Mouse (Mus musculus) gastrocnemius, postnatal 25 days (tissue): ENCODE data around the gene Mxi1. TPM values are rescaled to one million over a fixed set of nuclear protein-coding genes. Genes with fewer than 3 reads are reported as not detected.

ENCODE experiments used
- DNase-seq: peaks from one replicate; pipeline ENCODE4 v3.0.0; 2022
- total RNA-seq, 2 experiments: library from RNA; stranded (reverse); gene quantifications; 1 replicate in 1 of 2; 2 replicates in 1 of 2; pipeline ENCODE4 v1.2.3; 2021

Gene Mxi1
- total RNA-seq, 2 experiments from 2014 or later: 37.8 to 39.1 TPM

DNA sequence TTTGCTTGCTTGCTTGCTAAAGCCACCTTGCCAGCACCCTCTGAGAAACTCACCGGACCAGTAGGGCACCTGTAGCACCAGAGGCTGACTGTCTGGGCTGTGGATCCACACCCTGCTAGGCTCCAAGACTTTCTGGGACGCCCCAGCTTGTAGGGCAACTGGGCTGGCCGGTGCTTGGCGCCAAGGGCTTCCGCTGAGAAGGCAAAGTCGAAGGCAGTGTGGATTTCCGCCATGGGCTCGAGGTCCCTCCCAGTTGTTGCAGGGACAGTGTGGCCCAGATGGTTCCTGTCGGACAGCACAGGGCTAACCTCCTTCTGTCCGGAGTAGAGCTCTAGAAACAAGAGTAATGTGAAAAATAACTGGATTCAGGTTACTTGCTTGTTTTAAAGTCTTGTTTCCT lies 11.0 kb downstream of the Mxi1 start:
- peak; percentile 26 for DNase-seq

DNA sequence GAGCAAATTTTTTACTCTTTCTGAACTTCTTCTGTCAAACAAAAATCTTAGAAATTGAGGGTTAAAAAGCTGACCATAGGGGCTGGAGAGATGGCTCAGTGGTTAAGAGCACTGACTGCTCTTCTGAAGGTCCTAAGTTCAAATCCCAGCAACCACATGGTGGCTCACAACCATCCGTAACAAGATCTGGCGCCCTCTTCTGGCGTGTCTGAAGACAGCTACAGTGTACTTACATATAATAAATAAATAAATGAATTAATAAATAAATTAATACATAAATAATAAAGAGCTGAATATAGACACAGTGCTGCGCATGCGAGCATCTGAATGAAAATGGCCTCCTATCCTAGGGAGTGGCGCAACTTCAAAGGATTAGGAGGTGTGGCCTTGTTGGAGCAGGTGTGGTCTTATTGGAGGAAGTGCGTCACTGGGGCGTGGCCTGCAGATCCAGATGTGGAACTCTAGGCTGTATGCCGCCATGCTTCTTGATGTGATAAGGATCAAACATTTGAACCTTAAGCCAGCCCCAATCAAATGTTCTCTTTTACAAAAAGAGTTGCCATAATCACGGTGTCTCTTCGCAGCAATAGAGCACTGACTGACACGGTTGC lies 12.2 kb downstream of the Mxi1 start:
- DNase-seq: no peak

DNA sequence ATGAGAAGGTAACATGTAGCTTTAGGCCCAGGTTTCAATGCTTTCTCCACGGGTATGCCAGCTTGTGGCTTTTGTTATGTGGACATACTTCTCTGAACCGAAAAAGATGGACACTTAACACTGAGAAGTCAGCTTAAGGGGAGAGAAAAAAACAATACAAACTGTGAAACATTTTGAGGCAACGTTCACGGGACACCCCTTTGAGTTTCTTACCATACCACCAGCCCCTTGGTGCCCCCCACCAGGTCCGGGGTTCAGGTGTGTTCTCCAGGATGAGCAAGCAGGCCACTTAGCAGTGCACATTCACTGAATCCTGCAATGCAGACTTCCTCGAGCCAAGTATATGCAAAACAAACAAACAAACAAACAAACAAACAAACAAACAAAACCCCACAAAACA lies 14.5 kb downstream of the Mxi1 start:
- no peak for DNase-seq

DNA sequence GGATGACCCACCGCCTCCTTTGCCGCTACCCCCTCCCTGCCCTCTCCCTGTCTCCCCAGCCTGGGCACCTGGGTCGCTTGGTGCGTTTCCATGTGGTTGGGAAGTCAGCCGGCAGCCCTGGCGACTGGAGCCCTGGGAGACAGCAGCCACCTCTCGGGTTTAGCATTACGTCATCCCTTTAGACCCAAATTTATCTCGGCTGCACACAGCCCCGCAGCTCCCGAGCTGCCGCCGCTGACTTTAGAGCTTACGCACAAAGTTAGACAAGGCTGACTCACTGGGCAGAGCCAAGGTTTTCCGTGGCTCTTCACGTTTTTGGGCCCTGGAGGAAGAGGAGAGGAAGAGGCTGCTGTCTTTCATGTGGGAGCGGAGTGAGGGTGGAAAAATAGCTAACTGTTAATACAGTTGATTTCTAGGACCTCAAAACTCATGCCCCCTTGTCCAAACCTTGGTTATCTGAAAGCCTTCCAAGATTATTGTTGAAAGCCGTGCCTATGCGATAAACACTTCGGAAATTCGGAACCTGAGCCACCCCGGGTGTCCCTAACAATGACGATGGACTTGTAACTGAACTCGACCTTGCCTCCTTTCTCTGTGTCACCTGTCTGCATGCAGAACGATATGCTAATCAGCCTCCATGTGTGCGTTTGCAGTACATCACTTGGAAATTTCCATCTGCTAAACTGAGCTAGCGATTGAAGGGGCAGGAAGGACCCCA lies 15.4 kb downstream of the Mxi1 start:
- peak; percentile 73 for DNase-seq

DNA sequence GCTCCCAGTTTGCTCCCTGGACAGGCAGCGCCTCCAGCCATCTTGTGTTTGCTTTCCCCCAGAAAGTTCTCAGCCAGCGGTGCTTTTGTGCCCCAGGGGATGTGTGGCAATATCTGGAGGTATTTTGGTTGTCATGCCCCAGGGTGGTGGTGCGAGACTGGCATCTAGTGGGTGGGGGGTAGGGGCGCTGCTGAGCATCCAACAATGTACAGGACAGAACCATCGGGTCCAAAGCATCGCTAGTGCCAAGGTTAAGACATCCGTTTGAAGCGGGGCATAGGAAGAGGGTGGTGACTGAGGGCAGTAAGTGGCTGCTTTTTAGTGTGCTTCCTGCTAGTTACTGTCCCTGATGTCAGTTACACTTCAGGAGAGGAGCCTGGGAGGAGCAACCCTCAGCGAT lies 17.8 kb downstream of the Mxi1 start:
- DNase-seq: no peak

DNA sequence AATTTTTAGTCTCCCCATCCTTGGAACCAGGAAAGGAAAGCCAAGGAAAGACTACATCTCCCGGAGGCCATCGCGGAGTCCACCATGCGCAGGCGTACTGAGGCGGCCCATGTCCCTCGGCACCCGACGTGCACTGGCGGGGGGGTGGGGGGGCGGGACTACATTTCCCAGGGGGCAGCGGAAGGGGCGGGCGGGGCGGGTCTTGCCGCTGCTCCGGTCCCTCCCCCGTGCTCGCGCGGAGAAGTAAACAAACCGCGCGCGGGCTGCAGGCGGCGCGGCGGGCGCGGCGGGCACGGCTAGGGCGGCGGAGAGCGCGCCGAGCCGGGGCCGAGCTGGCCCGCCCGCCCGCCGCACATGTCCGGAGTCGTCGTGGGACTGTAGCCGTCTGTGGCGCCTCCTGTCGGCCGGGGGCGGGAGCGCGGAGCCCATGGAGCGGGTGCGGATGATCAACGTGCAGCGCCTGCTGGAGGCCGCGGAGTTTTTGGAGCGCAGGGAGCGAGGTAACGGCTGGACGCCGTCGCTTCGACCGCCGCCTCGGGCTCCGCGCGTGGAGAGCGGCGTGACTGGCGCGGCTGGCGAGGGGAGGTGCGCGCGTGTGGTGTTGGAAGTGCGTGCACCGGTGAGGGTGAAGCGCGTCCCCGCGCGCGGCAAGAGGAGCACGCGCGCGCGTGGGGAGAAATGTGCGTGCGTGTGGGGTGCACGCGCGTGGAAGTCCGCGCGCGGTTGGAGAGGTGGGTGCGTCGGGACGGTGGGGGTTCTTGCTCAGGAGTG lies 19.1 kb downstream of the Mxi1 start:
- peak; percentile 91 for DNase-seq

DNA sequence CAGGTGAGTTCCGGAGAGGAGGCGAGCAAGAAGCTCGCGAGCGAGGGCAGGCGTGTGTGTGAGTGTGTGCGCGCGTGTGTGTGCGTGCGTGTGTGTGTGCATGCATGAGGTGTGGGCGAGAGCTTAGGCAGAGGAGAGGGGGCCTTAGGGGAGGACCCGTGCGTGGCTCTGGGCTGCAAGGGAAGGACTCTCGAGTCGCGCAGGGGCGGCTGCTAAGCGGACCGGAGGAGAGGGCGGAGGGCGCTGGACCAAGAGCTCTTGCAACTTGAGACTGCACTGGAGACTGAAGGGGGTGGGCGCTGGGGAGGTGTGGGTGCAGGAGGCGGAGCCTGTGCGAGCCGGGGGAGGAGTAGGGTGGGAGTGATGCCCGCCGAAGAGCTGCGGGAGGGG lies 19.7 kb downstream of the Mxi1 start:
- DNase-seq: peak; percentile 82

DNA sequence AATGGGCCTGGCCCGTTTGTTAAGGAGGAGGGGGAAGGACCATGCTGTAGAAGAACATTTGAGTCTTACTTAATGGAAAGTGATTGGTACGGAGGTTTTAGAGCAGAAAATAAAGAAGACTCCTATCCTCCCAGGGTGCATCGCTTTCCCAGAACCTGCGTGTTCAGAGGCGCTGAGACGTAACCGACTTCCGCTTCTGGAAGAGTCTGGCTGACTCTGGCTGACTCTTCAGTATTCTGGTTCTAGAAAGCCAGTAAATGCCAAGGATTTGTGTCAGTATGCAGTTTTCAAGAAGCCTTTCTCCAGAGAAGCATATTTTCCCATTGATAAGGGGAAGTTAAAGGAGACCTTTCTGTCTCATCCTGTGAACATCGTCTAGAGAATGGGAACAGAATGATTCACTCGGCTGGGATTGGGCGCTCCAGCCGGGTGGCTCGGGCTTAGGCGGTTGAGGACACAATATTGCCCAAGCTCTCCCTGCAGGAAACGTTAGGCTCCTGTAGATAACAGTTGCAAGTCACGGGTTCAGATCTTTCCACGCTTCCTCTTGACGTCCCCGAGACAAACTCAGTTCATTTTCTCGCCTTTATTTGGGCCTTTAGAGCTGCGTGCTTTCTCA lies 21.7 kb downstream of the Mxi1 start:
- DNase-seq: no peak

DNA sequence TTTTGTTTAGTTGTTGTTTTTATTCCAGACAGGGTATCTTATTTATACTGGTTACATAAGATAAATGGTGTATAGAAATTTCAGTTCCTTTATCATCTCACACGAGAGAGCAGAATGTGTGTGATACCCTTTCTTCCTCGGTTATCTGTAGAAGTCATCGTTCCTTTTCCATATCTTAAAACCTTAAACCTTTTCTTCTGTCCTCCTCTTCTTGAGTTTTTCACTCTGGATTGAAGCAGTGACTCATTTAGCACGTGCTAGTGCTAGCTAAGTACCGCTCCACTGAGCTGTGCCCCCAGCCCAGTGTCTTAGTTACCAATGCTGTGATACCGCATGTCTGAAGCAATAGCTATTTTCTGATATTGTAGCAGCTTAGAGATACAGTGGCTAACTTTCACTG lies 23.4 kb downstream of the Mxi1 start:
- DNase-seq: no peak

DNA sequence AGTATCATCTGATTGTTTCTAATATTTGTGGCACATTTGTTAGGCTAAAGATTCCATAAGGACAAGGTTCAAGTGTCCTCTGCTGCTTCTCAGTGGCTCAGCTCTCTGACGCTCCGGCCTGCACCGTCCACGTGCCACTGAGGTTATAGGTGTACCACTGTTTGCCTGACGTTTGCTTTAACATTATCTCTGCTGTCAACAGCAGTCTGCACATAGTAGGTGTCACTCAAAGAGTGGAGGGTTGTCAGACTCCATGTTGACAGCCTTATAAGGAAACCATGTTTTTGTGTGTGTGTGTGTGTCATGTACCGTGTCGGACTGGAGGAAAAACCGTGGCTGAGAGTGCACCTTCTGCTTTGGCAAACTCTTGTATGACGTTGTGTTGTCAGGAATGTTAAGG lies 24.9 kb downstream of the Mxi1 start:
- no peak for DNase-seq

DNA sequence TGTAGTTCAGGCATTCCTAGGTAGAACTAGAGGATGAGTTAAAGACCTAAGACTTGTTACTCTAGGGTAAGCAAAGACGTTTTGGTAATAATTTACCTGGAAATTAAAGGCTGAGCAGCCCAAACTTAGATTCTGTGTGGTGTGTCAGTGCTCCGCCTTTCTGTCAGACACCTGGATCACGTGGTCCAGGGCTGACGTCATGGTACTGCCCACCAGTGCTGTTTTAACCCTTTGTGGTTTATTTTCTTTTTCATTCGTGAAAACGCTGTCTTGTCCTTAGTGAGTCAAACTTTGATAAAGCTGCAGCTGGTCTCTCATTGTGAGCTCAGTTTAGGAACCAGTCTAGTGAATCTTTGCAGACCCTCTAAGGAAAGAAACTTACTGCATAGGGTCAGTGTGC lies 30.1 kb downstream of the Mxi1 start:
- DNase-seq: no peak

DNA sequence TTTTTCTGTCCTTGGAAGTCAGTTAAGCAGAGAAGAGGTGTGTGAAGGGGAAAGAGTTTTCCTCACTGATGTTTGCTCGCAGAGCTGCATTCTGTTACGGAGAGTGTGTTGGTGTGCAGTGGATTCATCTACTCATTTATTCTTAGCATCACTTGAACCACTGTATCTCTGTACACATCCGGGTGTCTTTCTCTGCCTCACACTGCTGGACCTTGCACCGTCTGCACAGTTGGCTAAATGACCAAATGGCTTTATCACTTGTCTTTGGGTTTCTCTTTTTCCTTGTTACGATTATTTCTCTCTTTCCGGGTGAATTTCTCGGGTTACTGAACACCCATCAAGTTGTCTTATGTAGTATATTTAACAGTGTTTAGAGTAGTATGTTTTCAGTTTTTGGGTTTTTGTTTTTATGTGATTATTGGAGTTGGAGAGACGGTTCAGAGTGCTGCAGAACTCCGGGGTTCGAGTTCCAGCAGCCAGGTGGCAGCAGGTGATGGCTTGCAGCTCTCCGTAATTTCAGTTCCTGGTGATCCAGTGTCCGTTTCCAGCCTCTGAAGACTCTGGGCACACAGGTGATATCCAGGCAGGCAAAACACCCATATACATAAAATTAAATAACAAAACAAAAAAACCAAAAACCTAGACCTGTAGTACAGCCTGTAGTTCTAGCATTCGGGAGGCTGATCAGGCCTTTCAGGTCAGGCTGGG lies 33.0 kb downstream of the Mxi1 start:
- DNase-seq: no peak

DNA sequence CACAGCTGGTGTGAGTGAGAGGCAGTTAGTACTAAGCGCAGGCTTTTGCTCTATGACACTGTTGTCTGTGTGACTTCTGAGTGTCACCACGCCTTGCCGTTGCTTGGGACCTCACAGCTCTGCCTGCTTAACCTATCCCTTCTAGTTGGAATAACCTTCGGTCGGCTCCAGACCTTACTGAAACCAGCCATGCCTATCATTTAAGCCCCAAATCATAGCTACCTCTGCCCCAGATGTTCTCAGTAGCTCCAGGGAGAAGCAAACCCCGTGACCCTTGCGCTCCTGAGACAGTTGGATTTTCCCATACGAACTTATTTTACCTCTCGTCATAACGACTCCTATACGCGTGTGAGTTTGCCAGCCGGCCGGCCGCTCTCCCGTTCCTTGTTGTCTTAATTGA lies 33.7 kb downstream of the Mxi1 start:
- no peak for DNase-seq

DNA sequence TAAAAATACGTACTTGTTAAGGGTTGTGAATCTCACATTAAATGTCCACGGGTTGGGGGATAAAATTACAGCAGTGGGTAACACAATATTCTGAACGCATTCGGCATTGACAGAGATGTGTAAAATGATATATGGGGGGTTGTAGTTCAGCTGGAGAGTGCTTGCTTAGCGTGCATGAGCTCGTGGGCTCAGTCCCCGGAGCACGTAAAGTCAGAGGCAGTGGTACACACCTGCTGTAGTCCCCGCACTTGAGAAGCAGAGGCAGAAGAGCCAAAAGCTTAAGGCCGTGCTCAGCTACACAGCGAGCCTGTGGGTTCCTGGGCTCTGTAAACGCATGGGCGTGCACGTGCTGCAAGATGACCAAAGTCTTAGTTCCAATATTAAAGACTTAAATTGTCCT lies 35.4 kb downstream of the Mxi1 start:
- no peak for DNase-seq

DNA sequence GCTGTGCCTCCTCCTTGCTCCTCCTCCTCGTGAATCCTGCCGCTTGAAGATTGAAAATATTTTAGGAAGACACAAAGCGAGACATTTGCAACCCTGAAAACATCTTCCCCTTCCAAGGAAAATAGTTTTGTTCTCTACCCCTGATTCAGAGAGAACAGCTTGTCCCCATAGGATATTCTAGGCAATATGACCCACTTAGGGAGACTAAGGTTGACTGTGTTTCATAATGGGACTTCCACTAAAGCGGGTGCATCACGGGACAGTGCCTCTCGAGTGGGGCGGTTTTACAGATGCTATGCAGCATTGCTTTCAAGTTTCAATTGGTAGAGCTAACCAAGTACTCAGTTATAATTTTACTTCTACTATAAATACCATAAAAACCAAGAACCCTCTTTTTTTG lies 43.5 kb downstream of the Mxi1 start:
- DNase-seq: no peak

DNA sequence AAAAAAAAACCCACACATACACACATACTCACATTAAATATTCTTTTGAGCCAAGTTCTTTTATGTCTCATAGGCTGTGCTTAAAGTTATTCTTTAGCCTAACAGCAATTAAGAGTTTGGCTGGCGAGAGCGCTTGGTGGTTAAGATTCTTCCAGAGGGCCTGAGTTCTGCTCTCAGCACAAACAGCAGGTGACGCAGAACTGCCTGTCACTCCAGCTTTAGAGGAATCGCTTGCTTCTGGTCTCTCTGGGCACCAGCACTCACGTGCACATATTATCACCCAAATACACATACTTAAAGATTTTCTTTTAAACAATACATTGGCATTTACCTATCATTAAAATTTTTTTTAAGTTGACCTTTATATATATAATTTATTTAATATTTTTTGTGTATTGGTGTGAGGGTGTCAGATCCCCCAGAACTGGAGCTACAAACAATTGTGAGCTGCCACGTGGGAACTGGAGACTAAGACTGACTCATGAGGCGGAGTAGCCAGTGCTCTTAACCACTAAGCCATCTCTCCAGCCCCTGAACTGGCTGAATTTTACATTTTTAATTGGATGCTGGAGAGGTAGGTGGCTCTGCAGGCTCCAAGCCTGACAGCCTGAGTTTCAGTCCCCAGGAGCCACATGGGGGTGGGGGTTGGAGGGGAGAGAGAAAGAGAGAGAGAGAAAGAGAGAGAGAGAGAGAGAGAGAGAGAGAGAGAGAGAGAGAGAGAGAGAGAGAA lies 44.1 kb downstream of the Mxi1 start:
- DNase-seq: no peak

DNA sequence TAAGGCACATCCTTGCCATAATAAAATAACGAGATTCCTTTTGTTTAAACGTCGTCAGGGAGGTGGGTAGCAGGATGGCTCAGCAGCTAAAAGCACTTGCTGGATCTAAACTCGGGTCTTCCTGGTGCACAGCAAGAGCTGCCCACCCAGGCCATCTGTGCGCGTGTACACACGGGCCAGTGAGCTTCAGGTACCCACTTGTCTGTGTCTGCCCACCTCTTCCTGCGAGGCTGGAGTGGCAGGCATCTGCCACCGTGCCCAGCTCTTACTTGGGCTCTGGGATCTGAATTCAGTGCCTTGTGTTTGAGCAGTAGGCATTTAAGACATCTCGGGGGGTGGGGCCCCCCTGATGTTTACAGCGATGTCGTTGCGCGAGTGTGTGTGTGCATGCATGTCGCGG lies 44.7 kb downstream of the Mxi1 start:
- no peak for DNase-seq

DNA sequence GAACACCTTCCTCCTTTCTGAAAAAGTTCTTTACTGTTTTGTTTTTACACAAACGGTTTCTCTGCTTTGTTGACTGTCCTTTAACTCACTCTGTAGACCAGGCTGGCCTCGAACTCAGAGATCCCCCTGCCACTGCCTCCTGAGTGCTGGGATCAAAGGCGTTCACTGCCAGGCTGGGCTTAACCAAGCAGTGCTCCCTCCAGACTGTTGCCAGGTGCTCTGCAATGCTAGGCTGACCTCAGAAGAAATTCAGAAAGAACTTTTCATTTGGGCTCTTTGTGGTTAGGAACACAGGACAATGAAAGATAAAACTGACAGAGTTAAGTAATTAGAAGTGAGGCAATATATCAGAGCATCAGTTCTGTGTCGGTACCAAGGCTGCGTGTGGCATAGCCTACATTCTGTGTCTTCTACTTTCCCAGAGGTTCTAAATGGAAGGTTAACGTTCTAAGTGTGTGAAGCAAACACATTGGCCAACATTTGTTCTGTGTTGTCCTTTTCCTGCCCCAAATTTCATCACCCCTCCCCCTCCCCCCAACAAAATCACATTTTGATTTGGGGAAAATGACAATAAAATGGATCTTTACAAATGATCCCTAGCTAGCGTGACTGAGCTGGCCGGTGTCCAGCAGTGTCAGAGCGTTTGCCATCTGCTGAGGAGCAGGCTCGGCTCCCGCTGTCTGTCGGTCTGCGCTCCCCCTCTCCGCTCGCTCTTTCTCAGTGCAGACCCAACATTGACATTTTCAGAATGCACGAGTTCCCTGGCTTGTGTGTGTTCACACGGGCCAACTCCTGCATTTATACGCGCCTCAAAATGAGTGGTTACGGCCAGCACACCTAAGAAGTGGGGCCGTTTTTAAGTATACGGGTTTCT lies 49.1 kb downstream of the Mxi1 start:
- DNase-seq: peak; percentile 27

DNA sequence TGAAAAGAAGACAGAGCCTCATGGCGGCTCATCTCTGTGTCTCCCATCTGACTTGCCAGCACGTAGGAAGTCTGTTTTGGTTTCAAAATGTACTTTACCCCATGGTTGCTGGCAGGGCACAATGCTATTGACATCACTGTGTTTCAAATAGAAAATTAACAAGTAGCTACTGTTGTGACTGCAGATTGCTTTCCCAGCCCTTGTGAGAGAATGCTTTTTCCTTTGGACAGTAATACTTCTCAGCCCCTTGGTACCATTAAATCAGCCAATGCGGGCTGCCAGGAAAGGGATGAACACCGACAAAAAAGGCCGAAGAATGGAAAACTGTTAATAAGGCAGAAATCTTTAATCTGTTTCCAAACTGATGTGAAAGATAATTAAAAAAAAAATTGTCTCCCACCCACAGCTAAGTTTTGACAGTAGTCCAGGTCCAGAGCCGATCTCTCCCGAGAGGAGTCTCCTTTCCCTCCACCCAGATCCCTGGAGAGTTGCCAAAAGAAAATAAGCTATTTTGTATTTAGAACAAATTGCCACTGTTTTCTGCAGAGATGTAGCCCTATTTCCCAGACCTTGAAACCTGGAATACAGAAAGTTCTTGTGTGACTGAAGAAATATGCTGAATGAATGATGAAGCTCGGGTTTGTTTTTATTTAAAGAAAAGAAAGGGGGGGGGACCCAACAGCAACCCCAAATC lies 50.1 kb downstream of the Mxi1 start:
- no peak for DNase-seq

DNA sequence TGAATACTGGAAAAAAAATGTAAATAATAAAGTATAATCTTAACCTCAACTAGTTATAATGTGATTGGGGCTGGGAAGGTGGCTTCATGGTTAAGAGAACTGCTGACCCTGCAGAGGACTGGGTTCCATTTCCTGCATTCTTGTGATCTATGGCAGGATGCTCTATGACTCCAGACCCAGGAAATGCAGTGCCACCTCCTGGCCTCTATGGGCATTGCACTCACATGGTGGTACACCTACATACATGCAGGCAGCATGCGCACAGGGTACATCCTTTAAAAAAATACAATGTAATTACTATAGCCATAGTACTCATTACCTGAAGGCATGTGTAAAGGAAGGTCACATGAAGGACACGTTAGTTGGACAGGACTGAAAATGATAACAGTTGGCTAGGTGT lies 52.6 kb downstream of the Mxi1 start:
- DNase-seq: no peak
